Mouse (Mus musculus) gastrocnemius, postnatal 36 days (tissue): Measurements from ENCODE around the gene Maats1. TPM values are rescaled to one million over a fixed set of nuclear protein-coding genes. Genes with fewer than 3 reads are reported as not detected.
A peak's percentile ranks its signal among the peaks of the same experiment; 100 is the strongest.

Experiments
- DNase-seq, 2 experiments: peaks; one replicate each; pipeline ENCODE4 v3.0.0; 2022
- intact Hi-C: fragments of 180-260 bp; cut with DNase I; formaldehyde crosslinking; loops from one replicate; pipeline ENCODE4 v1.15.1; 2025
- long read RNA-seq, 2 experiments: library from polyadenylated mRNA; stranded (forward); transcript quantifications; one replicate each; pipeline ENCODE4 v2.0.0; 2021
- total RNA-seq, 2 experiments: library from RNA; stranded (reverse); gene quantifications; 2 replicates each; pipeline ENCODE4 v1.2.3; 2021

The Maats1 gene
- total RNA-seq, result not detected
- long read RNA-seq, experiment 1, result 0 reads
- long read RNA-seq, experiment 2, result 0 reads

DNA sequence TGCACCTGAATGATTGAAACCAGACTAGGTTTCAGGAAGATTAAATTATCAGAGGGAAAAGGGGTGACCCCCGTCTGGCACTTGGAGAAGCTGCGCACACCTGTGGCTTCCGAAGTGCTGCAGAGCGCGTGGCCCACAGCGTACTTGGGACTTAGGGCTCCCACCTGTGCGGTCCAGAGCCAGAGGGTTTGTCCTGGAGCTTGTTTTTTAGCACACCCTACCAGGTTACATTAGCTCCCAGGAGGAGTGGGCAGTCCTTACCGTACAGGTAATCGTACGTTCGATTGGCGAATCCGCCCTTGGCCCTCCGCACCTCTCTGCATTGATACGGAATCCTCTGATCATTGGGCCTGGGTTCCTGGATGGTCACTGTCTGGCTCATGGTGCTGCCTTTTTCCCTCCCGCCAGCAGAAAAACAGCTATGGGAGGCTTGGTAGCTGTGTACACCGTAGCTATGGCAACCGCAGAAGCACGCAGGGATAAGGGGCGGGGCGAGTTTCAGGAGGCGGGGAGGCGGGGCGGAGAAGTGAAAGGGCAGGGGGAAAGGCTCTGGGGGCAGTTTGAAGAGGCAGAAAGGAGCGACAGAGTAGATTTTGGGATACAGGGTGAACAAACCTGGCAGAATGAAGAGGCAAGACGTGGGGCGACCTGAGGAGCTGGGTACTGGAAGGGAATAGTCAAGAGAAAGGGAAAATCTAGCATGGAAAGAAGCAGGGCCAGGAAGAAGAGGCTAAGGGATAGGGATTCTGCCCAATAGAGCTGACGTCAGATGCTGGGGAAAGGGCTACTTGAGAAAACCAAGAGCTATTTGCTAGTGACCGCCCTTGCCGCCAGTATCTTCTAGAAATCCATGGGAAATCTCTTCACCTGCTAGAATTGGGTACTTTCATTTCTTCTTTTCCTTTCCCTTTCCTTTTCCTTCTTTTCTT is at the start of gene Maats1:
Gene Maats1, minus strand, starts transcription at position 748 of the 929 bp plus-strand sequence.
- intact Hi-C loops, result no loop called here
- DNase-seq, result peak; percentile 57 to 73

DNA sequence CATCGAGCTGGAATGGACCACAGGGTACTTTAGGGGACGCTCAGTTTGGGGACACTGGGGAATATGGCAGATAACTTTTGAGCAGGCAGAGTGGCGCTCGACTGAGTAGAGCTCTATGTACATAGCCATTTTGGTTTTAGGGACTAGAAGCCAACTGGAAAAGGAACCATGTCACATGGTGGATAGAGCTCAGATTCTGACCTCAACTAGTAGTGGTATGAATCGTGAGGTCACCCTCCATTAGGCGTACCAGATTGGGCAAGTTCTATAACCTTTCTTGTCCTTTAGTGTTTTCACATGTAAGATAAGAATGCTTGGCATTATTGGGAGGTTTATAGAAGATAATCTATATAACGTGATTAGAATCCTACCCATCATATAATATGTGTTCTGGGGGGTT is 48.4 kb upstream of the Maats1 start:
- DNase-seq, result no peak
- intact Hi-C loops, result no loop called here

DNA sequence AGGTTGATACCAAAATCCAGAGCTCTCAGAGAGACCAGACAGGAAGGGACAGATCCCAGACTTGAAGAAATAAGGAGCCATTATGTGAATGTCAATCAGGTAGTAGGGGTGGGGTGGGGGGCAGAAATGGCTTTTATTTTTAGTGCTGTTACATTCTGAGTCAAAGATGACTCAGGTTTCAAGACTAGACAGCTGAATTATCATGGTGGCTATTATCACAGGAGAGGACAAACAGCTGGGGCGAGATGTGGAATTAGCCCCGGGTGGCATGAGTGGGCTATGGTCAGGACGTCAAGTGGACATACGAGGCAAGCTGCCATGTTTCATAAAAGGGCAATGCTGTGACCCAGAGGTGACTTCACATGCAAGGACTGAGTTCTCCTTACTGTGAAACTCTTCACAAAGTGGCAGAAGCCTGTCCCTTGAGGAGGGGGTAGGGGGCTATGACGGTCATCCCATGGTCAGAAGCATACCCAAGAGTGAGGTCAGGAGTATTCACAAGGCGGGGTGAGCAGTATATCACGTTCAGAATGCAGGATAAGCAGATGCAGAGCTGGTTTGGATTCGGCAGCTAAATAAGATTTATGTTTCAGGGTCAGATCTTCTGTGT is 47.4 kb upstream of the Maats1 start:
- intact Hi-C loops, result no loop called here
- no peak for DNase-seq

DNA sequence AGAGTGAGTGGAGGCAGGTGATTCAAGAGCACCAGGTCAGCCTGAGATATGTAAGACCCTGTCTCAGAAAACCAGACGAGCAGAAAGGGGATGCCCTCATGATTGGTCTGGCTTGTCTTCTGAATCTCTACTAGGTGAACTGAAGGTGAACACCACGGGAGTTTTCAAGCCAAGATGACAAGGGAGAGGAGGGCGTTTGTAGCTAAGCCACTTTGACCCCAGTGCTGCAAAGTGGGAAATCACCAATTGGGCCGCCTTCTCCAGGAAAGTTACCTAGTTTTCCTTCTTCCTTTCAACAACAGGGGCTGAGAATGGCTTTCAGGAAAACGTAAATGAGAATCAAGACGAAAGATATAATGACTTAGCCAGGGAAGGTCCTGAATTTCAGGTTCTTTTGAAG is 46.8 kb upstream of the Maats1 start:
- no peak for DNase-seq
- intact Hi-C loops, result no loop called here

DNA sequence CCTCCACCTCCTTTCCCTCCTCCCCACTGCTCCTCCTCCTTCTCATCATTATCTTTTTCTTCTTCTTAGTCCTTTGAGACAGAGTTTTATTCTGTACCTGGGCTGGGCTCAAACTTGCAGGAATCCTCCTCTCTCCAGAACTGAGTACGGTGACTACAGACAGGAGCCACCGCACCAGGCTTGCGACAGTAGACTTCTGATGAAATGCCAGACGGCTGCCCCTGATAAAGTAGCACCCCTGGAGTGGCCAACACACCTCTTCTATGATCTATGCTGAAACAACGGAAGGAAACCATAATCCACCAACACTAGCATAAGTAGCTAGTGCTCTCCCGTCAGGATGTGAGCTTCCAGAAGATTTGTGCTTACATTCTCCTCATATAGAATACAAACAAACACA is 45.4 kb upstream of the Maats1 start:
- no peak for DNase-seq
- intact Hi-C loops, result no loop called here

DNA sequence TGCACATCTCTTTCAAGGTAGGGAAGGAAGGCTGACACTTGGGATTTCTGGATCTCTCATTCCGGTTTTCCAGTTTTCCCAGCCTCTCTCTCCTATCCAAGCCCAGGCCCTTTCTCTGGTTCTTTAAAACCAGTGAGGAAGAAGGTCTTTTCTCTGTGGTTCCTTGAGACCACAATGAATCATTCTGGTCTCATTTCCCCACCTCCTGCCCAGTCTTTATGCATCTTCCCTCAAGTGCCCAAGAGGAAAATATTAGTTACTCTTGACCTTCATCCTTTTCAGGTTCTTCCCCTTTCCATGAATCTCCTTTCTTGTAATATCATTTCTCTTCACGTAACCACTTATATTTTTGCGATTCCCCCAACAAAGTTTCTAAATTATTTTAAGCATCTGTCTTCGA is 43.8 kb upstream of the Maats1 start:
- intact Hi-C loops, result no loop called here

DNA sequence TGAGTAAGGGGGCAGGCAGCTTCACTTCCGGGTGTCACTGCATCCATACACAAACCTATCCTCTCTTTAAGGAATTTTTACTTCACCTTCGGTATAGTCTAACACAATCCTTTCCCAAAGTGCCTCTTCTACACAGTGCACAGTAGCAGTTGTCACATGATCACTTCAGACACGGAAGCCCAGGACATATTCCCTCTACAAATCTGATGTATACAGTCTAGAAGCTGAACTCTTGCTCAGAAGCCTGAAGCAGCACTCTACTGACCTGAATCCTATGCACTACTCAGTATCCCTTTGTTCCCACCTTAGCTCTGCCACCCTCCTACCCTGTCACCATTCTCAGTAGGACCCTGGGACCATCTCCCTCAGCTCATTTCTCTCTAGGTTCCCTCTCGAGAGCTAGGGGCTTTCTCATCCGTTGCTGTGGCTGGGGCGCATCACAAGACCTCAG is 43.3 kb upstream of the Maats1 start:
- intact Hi-C loops, result no loop called here
- no peak for DNase-seq

More for the DNA sequence above, 43.8 kb upstream of the Maats1 start:
- no peak for DNase-seq

DNA sequence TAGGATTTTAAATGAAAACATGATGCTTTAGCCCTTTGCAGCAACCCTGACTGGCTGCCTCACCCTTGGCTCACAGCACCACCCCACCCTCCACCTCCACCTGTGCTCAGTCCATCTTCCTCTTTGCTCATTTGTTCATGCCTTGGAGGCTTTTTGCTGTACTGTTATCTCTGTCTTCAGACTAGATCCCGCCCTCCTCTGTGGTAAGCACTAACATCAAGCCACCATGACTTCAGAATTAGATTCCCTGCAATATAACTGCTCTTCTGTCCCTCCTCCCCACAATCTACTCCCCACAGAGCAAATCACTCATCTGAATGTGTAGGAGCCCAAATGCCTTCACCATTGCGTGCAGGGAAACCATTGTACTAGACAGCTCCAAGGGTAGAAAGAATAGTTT is 41.7 kb upstream of the Maats1 start:
- intact Hi-C loops, result no loop called here
- DNase-seq, result no peak

DNA sequence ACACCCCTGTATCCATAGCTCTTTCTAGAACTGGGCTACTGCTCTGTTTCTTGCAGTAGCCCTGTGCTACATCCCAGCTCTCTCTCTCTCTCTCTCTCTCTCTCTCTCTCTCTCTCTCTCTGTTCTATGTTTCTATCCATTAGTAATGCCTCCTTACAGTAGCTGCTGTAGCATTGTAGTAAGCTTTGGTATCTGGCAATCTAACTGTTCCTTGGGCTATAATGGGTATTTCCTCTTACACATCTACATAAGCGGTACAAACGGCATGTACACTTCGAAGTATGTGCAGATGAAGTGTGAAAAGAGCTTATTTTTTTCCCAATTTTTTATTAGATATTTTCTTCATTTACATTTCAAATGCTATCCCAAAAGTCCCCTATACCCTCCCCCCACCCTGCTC is 38.0 kb upstream of the Maats1 start:
- no peak for DNase-seq
- intact Hi-C loops, result no loop called here

DNA sequence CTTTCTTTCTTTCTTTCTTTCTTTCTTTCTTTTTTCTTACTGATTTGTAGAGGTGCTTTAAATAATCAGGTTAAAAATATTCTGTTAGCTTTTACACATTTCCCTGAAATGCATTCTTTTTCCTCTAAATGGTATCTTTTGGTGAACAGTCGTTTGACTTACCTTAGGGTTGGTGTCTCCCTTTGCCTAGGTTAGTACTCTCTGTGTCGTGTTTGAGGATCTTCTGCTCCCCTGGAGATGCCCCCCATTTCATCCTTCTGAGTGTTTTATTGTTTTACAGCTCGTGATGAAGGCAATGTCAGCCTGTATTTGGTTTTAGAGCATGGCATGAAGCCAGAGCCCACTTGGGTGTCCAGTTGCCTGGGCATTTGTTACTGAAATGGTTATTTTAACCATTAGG is 37.5 kb upstream of the Maats1 start:
- intact Hi-C loops, result no loop called here

DNA sequence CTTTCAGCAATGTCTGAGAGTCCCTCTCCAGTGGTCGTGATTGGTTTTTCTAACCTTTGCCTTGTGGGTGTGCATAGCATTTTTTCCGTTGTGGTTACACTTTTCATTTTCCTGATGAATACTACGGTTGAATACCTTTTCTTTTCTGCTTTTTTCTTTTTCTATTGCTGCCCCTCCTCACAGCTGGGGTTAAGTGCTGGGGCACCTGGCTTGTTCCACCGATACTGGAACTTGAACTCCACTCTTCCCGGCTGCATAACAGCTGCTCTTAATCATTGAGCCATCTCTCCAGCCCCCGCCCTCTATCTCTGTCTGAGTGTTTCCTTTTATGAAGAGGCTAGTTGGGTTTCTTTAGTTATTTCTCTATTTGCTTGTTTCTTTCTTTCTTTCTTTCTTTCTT is 37.1 kb upstream of the Maats1 start:
- intact Hi-C loops, result no loop called here
- DNase-seq, result no peak

More for the DNA sequence above, 37.5 kb upstream of the Maats1 start:
- no peak for DNase-seq

DNA sequence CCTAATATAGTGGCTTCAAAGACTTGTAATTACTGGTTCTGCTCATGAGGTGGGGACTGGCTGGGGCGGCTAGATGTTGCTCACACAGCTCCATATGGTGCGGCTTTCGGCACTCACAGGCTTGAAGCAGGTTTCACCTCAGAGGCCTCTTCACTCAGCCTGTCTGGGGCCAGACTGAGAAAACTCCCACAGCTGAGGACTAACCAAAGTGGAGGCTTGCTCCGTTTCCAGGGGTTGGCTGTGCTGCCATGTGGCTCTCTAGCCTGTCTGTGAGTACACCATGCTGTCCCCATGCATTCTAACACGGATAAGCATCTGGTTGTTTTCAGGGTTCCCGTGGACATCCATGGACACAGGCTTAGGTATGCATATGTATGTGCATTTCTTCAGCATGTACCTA is 36.6 kb upstream of the Maats1 start:
- intact Hi-C loops, result no loop called here
- no peak for DNase-seq

DNA sequence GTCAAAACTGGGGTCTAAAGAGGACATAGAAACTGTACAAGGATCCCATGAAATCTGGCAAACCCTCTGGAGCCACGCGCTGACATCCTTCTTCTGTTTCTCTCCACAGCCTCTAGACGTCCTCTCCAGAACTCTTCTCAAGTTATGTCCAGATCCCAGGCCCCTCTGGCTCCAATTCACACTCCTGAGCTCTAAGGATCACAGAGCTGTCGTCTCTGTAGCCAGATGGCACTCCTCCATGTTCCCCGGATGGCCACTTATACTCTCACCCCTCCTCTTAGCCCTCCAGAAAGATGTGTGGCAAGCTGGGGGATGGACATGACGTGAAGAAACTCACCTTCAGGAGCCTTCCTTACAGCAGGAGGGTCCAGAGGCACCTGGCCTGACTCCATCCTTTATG is 35.6 kb upstream of the Maats1 start:
- intact Hi-C loops, result no loop called here
- no peak for DNase-seq

DNA sequence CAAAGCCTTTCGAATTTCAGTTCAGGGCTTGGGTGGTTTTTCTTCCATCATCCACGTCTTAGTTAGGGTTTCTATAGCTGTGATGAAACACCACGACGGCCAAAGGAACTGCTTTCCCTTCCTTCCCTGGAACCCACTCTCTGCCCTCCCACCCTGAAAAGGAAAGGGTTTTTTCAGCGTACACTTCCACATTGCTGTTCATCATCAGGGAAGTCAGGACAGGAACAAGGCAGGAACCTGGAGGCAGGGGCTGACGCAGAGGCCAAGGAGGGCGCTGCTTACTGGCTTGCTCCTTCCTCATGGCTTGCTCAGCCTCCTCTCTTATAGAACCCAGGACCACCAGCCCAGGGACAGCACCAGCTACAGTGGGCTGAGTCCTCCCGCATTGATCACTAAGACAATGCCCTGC is 34.9 kb upstream of the Maats1 start:
- intact Hi-C loops, result no loop called here

DNA sequence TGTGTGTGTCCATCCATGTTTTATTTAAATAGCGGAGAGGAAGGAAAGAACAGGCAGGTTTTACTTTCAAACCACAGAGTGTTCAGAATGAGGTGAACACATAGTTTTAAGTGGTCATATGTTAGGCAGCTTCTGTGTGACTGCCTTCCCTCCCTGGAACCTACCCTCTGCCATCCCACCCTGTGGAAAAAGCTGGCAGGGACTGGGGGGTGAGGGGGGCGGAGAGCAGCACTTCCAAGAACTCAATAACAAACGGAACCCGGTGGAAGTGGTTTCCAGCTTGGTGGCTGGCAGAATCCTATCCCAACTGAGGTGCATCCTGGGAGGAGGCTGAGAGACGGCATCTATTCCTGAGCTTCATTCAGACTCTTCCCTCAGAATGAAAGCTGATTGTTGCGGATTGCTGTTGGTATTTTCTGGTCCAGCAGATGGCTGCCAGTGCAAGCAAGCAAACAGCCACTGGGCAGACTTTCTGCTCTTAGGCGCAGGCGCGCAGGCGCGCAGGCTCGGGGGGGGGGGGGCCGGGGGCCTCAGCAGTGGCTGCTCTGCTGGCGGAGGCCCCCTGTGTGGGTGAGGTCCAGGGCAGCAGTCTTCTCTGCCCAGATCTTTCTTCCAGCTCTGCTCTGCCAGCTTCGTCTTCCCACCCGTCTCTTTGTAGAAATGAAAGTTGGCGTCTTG is 34.4 kb upstream of the Maats1 start:
- peak in 1 of 2 experiments; percentile 29 for DNase-seq
- intact Hi-C loops, result no loop called here

More for the DNA sequence above, 34.9 kb upstream of the Maats1 start:
- DNase-seq, result no peak

DNA sequence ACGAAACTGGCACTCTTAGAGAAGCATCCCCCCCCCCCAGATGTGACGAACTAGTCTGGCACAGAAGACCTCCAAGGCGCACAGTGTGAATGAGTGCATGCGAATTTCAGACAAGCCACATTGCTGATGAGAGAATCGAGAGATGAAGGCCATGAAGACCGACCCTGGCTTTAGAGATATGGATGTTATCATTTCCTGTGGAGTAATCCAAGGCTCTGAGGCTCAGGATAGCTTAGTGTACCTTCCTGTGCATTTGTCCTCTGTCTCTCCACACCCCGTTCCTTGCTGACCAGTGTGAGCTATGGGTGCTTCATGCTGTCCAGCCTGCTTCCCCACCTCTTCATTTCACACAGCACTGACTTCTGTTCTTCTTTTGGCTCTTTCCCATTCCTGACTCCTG is 33.2 kb upstream of the Maats1 start:
- intact Hi-C loops, result no loop called here
- no peak for DNase-seq

DNA sequence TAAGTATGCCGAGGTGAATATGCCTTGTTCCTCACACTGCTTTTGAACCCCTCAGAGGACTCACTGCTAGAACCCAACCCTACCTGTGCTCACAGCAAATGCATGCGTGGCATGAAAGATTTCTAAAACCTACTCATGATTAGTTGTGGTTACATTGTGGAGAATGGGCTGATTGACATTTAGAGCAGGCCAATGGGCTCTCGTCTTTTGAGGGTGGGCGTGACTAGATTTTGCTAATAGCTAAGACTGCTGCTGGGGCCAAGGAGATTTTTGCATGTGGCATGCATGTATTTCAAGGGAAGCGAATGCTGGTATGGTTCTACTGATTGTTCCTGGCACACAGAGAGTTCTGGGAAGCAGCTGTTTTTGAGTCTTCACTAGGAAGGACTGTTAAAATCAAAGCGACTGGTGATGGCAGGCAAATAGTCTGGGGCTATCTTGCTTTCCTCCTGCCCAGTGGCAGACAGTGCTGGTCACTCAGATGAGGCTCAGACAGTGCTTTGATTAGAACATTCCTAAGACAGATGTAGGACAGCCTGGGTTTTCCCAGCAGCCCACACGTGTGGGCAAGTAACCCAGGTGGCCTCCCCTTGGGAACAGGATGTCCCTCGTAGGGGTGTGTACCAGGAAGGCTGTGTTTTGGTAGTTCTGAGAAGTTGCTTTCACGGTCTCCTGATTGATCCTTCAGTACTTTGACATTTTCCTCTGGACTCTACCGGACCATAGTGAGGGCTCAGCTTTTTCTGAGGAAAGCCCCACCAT is 32.6 kb upstream of the Maats1 start:
- DNase-seq, result no peak
- intact Hi-C loops, result no loop called here

DNA sequence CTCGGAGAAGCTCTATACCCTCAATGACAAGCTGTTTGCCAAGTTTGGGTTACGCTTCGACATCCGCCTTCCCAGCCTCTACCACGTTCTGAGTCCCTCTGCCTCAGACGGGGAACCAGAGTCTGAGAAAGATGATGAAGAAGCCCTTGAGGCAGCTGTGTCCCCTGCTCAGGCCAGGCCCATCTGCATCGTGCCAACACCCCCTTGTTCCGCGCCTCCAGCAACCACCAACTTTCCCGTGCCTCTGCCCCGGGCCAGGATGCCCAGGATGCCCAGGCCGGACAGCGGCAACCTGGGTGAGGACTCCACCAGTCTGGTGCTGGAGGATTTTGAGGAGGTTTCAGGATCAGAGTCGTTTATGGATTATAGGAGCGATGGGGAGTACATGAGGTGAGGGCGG is 32.0 kb upstream of the Maats1 start:
- DNase-seq, result no peak
- intact Hi-C loops, result no loop called here

DNA sequence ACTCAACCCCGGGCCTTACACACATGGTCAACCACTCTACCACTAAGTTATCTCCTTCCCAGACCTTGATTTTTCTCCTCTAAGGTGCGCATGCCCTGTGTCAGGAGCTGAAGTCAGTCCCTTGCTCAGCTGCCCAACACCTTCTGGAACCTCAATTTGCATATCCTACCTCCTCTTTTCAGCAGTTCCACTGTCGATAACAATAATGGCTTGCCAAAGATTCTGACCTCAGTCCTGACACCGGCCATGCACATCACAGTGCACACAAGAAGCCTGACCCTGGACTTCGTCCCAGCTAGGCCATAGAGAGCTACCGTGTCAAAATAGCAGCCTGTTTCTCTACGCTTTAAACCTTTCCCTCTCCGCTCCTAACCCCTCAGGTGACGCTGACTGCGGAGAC is 31.5 kb upstream of the Maats1 start:
- intact Hi-C loops, result no loop called here
- no peak for DNase-seq

DNA sequence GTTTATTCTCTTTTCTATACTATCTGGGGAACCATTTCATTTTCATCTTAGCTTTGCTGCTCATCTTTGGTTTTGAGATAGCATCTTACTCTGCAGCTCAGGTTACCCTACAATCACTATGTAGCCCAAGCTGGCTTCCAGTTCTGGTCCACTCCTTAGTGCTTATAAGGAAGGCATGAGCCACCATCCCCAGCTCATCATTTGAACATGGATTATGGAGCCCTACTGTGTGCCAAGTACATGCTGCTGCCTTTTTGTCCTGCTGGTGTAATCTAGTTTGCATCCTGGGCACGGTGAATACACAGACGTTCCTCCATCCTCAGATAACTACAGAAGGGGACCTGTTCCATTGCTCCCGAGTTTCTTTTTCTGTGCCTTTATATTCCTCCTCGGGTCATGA is 30.9 kb upstream of the Maats1 start:
- intact Hi-C loops, result no loop called here
- no peak for DNase-seq
